Mouse (Mus musculus): ENCODE results near the gene Prep. TPM values are rescaled to one million over a fixed set of nuclear protein-coding genes. Genes with fewer than 3 reads are reported as not detected.

Prep gene
- polyA plus RNA-seq, 1 experiment from 2014 or later, result 32.4 TPM

- no peak for DNase-seq (ENCODE audit: low spot score)
- Histone ChIP-seq H3K27me3 (ENCODE audit: control insufficient read depth, insufficient read depth, low read length) (no peaks in the 10 kb centered on the region), H3K4me2 (ENCODE audit: low read depth) (no peak overlapping the region), H3K9ac (ENCODE audit: low read length) (no peak overlapping the region), H3K36me3 (ENCODE audit: control insufficient read depth, insufficient read depth, low read length) (no peaks in the 10 kb centered on the region), H3K9me3 (ENCODE audit: control insufficient read depth, low read length) (no peaks in the 10 kb centered on the region), H3K4me3 (ENCODE audit: low read depth, low read length) (no peak overlapping the region), H3K27ac (ENCODE audit: low read depth, low read length) (no peak overlapping the region), H3K4me1 (ENCODE audit: control insufficient read depth, insufficient read depth, low read length) (no peaks in the 10 kb centered on the region)
- WGBS, result 78% methylated on average over 11 of the region's 11 CpGs
- no peak for ATAC-seq (ENCODE audit: insufficient read depth, low FRiP score, low TSS enrichment)
Observed at GRCm38 (mm10) chr10:45048158-45048557, 18.8 kb upstream of the Prep start.

DNA sequence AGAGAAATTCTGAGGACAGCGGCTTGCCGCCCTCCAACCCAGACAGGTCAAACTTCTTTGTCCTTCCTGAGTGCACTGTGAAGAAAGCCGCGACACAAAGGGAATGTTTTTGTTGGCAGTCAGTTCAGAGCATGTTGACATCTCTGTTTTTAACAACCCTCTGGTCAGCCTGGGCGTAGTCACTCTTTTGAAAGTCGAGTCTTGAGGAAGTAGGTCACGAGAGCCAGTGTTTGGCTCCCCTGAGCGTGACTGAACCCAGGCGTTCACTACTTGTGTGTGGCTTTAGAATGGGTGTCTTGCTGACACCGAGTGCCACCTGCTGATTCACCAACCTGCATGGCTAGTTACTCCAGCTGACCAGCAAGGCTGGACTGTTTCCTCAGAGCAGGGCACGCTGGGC, 18.4 kb upstream of the Prep start:
- H3K9me3 ChIP-seq (ENCODE audit: control insufficient read depth, low read length), result no peaks in the 10 kb centered on the region
- H3K36me3 ChIP-seq (ENCODE audit: control insufficient read depth, insufficient read depth, low read length), result no peaks in the 10 kb centered on the region
- no peak overlapping the region for H3K4me2 ChIP-seq (ENCODE audit: low read depth)
- no peak overlapping the region for H3K27ac ChIP-seq (ENCODE audit: low read depth, low read length)
- WGBS, result 47% methylated on average over 11 of the region's 11 CpGs
- no peaks in the 10 kb centered on the region for H3K4me1 ChIP-seq (ENCODE audit: control insufficient read depth, insufficient read depth, low read length)
- ATAC-seq (ENCODE audit: insufficient read depth, low FRiP score, low TSS enrichment) (no peak), DNase-seq (ENCODE audit: low spot score) (no peak)
- no peaks in the 10 kb centered on the region for H3K27me3 ChIP-seq (ENCODE audit: control insufficient read depth, insufficient read depth, low read length)
- no peak overlapping the region for H3K9ac ChIP-seq (ENCODE audit: low read length)
- H3K4me3 ChIP-seq (ENCODE audit: low read depth, low read length), result no peak overlapping the region

DNA sequence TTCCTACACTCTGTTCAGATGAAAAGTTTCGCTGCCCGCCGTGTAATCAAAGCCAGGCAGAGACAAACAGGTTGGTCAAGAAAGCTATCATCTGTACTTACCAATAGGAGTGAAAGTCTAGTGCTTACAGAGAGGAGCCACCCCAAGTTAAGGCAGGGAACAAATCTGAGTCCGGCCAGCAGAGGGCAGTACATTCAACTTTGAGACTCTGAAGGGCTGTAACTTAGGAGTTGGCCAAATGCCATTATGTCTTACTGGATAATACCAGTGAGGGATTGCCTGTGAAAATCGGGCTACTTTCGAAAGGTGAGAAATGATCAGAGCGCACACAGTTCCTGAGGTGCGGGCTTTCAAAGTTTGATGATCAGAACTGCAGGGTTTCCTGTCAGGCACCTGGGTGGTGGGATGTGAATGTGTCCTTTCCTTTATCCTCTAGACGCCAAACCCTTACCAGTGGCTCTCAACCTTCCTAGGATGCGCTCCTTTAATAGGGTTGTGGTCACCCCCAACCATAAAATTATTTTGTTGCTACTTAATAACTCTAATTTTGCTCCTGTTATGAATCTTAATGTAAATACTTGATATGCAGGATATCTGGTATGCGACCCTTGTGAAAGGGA, 15.8 kb upstream of the Prep start:
- no peaks in the 10 kb centered on the region for H3K4me1 ChIP-seq (ENCODE audit: control insufficient read depth, insufficient read depth, low read length)
- WGBS, result 64% methylated on average over 11 of the region's 11 CpGs
- H3K27me3 ChIP-seq (ENCODE audit: control insufficient read depth, insufficient read depth, low read length), result no peaks in the 10 kb centered on the region
- H3K4me3 ChIP-seq (ENCODE audit: low read depth, low read length), result no peak overlapping the region
- no peaks in the 10 kb centered on the region for H3K9me3 ChIP-seq (ENCODE audit: control insufficient read depth, low read length)
- no peaks in the 10 kb centered on the region for H3K36me3 ChIP-seq (ENCODE audit: control insufficient read depth, insufficient read depth, low read length)
- DNase-seq (ENCODE audit: low spot score) (peak; percentile 80), ATAC-seq (ENCODE audit: insufficient read depth, low FRiP score, low TSS enrichment) (no peak; the same call in 1 of the 2 replicates)
- H3K27ac ChIP-seq (ENCODE audit: low read depth, low read length), result no peak overlapping the region
- no peak overlapping the region for H3K9ac ChIP-seq (ENCODE audit: low read length)
- H3K4me2 ChIP-seq (ENCODE audit: low read depth), result no peak overlapping the region

DNA sequence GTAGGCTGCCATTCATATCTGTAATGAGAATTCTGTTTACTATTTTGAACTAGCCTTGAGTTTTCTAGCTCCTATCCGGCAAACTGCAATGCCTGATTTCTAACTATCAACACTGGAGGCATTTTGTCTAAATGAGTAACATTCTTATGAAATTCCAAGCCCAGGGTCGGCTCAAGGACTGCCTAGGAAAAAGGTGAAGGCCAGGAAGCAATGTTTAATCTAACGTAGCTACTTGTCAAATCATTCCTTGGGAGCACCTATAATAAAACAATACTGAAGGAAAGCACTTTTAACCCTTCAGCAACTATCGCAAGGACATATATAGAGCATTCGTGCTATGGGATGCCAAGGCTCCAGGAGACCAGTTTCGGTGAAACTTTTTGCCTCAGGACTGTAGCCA, 8.6 kb upstream of the Prep start:
- ATAC-seq (ENCODE audit: insufficient read depth, low FRiP score, low TSS enrichment) (no peak), DNase-seq (ENCODE audit: low spot score) (no peak)
- Histone ChIP-seq H3K27ac (ENCODE audit: low read depth, low read length) (no peak overlapping the region), H3K4me3 (ENCODE audit: low read depth, low read length) (no peak overlapping the region), H3K27me3 (ENCODE audit: control insufficient read depth, insufficient read depth, low read length) (no peaks in the 10 kb centered on the region), H3K9me3 (ENCODE audit: control insufficient read depth, low read length) (no peaks in the 10 kb centered on the region), H3K4me1 (ENCODE audit: control insufficient read depth, insufficient read depth, low read length) (no peaks in the 10 kb centered on the region), H3K4me2 (ENCODE audit: low read depth) (no peak overlapping the region), H3K36me3 (ENCODE audit: control insufficient read depth, insufficient read depth, low read length) (no peaks in the 10 kb centered on the region), H3K9ac (ENCODE audit: low read length) (no peak overlapping the region)
- WGBS, result 93% methylated on average over 6 of the region's 6 CpGs

GRCm38 (mm10) chr10:45060841-45061240, 6.2 kb upstream of the Prep start:
- no peak for ATAC-seq (ENCODE audit: insufficient read depth, low FRiP score, low TSS enrichment)
- 93% methylated on average over 1 of the region's 1 CpGs for WGBS

GRCm38 (mm10) chr10:45066131-45066930, 672 bp upstream of the Prep start:
- Histone ChIP-seq H3K4me3 (ENCODE audit: low read depth, low read length) (peak overlapping the region; percentile 93), H3K27ac (ENCODE audit: low read depth, low read length) (peak overlapping the region; percentile 79; the same call in 1 of the 2 replicates)

More at GRCm38 (mm10) chr10:45060841-45061240, 6.2 kb upstream of the Prep start:
- Histone ChIP-seq H3K4me1 (ENCODE audit: control insufficient read depth, insufficient read depth, low read length) (no peaks in the 10 kb centered on the region), H3K27me3 (ENCODE audit: control insufficient read depth, insufficient read depth, low read length) (no peaks in the 10 kb centered on the region), H3K27ac (ENCODE audit: low read depth, low read length) (no peak overlapping the region), H3K9ac (ENCODE audit: low read length) (no peak overlapping the region), H3K36me3 (ENCODE audit: control insufficient read depth, insufficient read depth, low read length) (no peaks in the 10 kb centered on the region), H3K4me2 (ENCODE audit: low read depth) (no peak overlapping the region), H3K9me3 (ENCODE audit: control insufficient read depth, low read length) (no peaks in the 10 kb centered on the region), H3K4me3 (ENCODE audit: low read depth, low read length) (no peak overlapping the region)
- no peak for DNase-seq (ENCODE audit: low spot score)

DNA sequence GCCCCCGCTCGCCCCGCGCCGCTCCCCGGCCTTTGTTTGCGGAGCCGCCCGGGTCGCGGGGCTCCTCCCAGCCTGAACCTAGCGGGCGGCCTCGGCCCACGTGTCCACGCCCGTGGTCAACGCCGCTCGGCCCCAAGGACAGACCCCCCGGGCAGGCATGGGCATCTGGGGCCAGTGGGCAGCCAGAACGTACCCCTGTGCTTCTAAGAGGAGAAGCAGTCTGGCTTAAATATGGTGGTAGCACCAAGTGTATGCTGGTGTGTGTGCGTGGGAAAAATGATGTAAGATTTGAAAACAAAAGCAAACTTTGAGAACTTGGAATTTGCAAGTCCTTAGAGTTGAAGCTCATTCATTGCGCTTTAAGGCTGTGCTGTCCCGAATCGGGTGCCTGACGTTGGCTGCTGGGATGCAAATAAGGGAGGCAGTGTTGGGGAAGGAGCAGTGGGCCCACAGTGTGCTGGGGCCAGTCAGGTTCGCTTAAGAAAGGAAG, 478 bp downstream of the Prep start:
- DNase-seq (ENCODE audit: low spot score) (no peak), ATAC-seq (ENCODE audit: insufficient read depth, low FRiP score, low TSS enrichment) (peak; percentile 77)
- WGBS, result 0% methylated on average over 26 of the region's 28 CpGs

More at GRCm38 (mm10) chr10:45066131-45066930, 672 bp upstream of the Prep start:
- whole genome bisulfite sequencing, result 17% methylated on average over 12 of the region's 12 CpGs
- H3K9me3 ChIP-seq (ENCODE audit: control insufficient read depth, low read length), result no peaks in the 10 kb centered on the region
- no peak for DNase-seq (ENCODE audit: low spot score)
- no peak; the same call in none of the 2 replicates for ATAC-seq (ENCODE audit: insufficient read depth, low FRiP score, low TSS enrichment)
- no peaks in the 10 kb centered on the region for H3K36me3 ChIP-seq (ENCODE audit: control insufficient read depth, insufficient read depth, low read length)
- H3K4me1 ChIP-seq (ENCODE audit: control insufficient read depth, insufficient read depth, low read length), result peaks cover 14% of the 10 kb centered on the region; the same call in 1 of the 2 replicates
- H3K4me2 ChIP-seq (ENCODE audit: low read depth), result peak overlapping the region; percentile 61
- H3K9ac ChIP-seq (ENCODE audit: low read length), result peak overlapping the region; percentile 83
- no peaks in the 10 kb centered on the region for H3K27me3 ChIP-seq (ENCODE audit: control insufficient read depth, insufficient read depth, low read length)

DNA sequence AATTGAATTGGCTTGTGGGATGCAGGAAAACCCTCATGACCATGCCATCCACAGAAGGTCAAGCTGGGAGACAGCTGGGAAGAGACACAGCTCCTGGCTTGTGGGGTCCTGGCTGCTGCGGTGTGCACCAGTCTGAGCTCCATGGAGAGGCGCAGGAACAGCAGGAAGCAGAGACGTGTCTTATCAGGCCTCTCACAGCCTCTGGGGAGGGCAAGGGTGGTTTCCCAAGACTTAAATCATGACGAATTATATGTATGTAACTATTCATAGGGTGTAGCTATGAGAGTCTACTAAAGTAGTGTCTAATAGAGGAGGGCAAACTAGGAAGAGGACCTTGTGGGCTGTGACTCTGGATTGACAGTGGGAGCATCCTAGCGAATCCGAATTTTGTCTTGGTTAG, 2.6 kb downstream of the Prep start:
- Histone ChIP-seq H3K36me3 (ENCODE audit: control insufficient read depth, insufficient read depth, low read length) (no peaks in the 10 kb centered on the region; the same call in 1 of the 2 replicates), H3K4me1 (ENCODE audit: control insufficient read depth, insufficient read depth, low read length) (peaks cover 14% of the 10 kb centered on the region; the same call in 1 of the 2 replicates), H3K4me3 (ENCODE audit: low read depth, low read length) (no peak overlapping the region), H3K9ac (ENCODE audit: low read length) (no peak overlapping the region), H3K27me3 (ENCODE audit: control insufficient read depth, insufficient read depth, low read length) (no peaks in the 10 kb centered on the region), H3K4me2 (ENCODE audit: low read depth) (no peak overlapping the region), H3K27ac (ENCODE audit: low read depth, low read length) (no peak overlapping the region), H3K9me3 (ENCODE audit: control insufficient read depth, low read length) (no peaks in the 10 kb centered on the region)
- 88% methylated on average over 6 of the region's 6 CpGs for WGBS
- no peak for DNase-seq (ENCODE audit: low spot score)
- no peak for ATAC-seq (ENCODE audit: insufficient read depth, low FRiP score, low TSS enrichment)

More for the DNA sequence above, 478 bp downstream of the Prep start:
- peak overlapping the region; percentile 93 for H3K4me3 ChIP-seq (ENCODE audit: low read depth, low read length)
- H3K9me3 ChIP-seq (ENCODE audit: control insufficient read depth, low read length), result no peaks in the 10 kb centered on the region
- H3K9ac ChIP-seq (ENCODE audit: low read length), result peak overlapping the region; percentile 83
- no peaks in the 10 kb centered on the region for H3K36me3 ChIP-seq (ENCODE audit: control insufficient read depth, insufficient read depth, low read length)
- peaks cover 14% of the 10 kb centered on the region; the same call in 1 of the 2 replicates for H3K4me1 ChIP-seq (ENCODE audit: control insufficient read depth, insufficient read depth, low read length)
- no peaks in the 10 kb centered on the region for H3K27me3 ChIP-seq (ENCODE audit: control insufficient read depth, insufficient read depth, low read length)
- H3K4me2 ChIP-seq (ENCODE audit: low read depth), result peak overlapping the region; percentile 61
- peak overlapping the region; percentile 79 for H3K27ac ChIP-seq (ENCODE audit: low read depth, low read length)
